8 mouse cellular contexts compared by ENCODE assay signal in the genomic region with DNA sequence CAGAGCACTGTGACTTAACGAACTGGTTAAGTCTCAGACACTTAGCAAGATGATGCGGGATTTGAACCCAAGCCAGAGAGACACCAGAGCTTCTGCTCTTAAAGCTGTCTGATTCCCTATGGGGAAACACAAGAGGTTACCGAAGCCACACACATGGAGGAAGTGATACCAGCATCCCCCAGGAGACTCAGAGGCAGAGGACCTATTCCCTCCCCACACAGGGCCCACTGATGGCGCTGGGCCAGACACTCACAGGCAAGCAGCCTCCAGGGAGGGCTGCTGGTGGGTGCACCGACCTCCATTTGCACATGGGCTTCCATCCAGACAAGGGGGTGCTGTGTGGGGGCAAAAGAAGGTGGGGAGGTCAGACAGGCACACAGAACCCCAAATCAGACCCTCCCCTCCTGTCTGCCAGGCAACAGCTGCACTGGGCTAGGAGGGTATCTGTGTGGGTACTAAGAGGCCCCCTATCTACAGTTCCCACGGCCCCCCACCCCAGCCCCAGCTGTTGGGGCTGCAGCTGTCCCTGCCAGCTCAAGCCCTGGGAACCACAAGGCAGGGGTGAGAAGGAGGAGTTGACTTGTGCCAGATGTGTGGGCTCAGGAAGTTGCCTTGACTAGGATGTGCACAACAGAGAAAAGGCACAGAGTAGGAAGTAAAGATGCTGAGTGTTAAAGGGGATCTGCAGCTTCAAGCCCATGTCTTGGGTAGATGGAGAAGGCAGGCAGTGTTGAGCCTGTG. TPM values are rescaled to one million over a fixed set of nuclear protein-coding genes. Genes with fewer than 3 reads are reported as not detected.
DNase-seq lines count a peak whose midpoint lies in the region; ATAC-seq and TF ChIP-seq lines count a peak whose summit lies in the region.

No protein-coding gene starts in this region.

- no peak overlapping the region for H3K4me3 ChIP-seq in forebrain, embryonic 11.5 days (ENCODE audit: low read depth, low read length)
- H3K4me3 ChIP-seq in forebrain, postnatal 0 days (ENCODE audit: low read depth, low read length), result no peak overlapping the region
- no peak overlapping the region for H3K4me3 ChIP-seq in CH12.LX (replicated peaks in 1 of 3; ENCODE audit: low read depth in 2 of 3, low read length in 2 of 3, poor library complexity in 1 of 3)
- H3K4me3 ChIP-seq in hindbrain, embryonic 12.5 days, result 0 out of 2 replicates have a peak overlapping the region, but pooled peaks have one; percentile 0
- no peak overlapping the region; the same call in 1 of the 2 replicates for H3K4me3 ChIP-seq in midbrain, embryonic 13.5 days (replicated peaks)

- ATAC-seq in forebrain, embryonic 11.5 days (replicated peaks; ENCODE audit: low FRiP score), result no peak
- ATAC-seq in forebrain, postnatal 0 days, result no peak
- ATAC-seq in hindbrain, embryonic 12.5 days (ENCODE audit: low FRiP score), result no peak
- ATAC-seq in midbrain, embryonic 13.5 days, result no peak
- no peak for ATAC-seq in CD4-positive, CD25-positive, alpha-beta regulatory T cell, adult 4 months

- TF ChIP-seq RAD21 in CH12.LX (IDR thresholded peaks at IDR 0.05; ENCODE audit: low read depth, low read length), result no peak; the same call in 1 of the 2 replicates

- TF ChIP-seq EP300 in CH12.LX (IDR thresholded peaks at IDR 0.05; ENCODE audit: low read length), result peak; percentile 95

- no peaks in the 10 kb centered on the region for H3K79me2 ChIP-seq in CH12.LX (replicated peaks; ENCODE audit: control insufficient read depth, extremely low read depth, insufficient read depth, poor library complexity, severe bottlenecking)

- peak overlapping the region; percentile 27 for H3K9ac ChIP-seq in forebrain, embryonic 11.5 days (ENCODE audit: low read length)
- no peak overlapping the region for H3K9ac ChIP-seq in forebrain, postnatal 0 days
- no peak overlapping the region for H3K9ac ChIP-seq in CH12.LX (ENCODE audit: insufficient read depth, low read depth)
- H3K9ac ChIP-seq in hindbrain, embryonic 12.5 days, result no peak overlapping the region
- H3K9ac ChIP-seq in midbrain, embryonic 13.5 days (replicated peaks), result peak overlapping the region; percentile 20; the same call in 1 of the 2 replicates

- no peak for TF ChIP-seq POLR2A in CH12.LX (IDR thresholded peaks at IDR 0.05; ENCODE audit: low read depth, low read length)

- dilution Hi-C loops in CH12.LX (cut with MboI; ENCODE audit: extremely low pct_ligation_motif_present, extremely low pct_unique_long_range_greater_than_20kb, low sequenced_read_pairs), result no loop called here

- no peak for TF ChIP-seq CTCF in forebrain, postnatal 0 days (IDR thresholded peaks at IDR 0.05; ENCODE audit: low read depth)
- no peak for TF ChIP-seq CTCF in CH12.LX (conservative IDR thresholded peaks at IDR 0.05 in 1 of 2, IDR thresholded peaks at IDR 0.05 in 1 of 2; ENCODE audit: low read depth in 2 of 2, low read length in 2 of 2)

- 0 out of 2 replicates have a peak overlapping the region, but pooled peaks have one; percentile 11 for H3K4me2 ChIP-seq in forebrain, embryonic 11.5 days (ENCODE audit: low read depth, low read length, severe bottlenecking)
- H3K4me2 ChIP-seq in forebrain, postnatal 0 days (ENCODE audit: low read depth), result no peak overlapping the region
- no peak overlapping the region for H3K4me2 ChIP-seq in CH12.LX (ENCODE audit: insufficient read depth, low read depth, poor library complexity, severe bottlenecking)
- peak overlapping the region; percentile 32 for H3K4me2 ChIP-seq in hindbrain, embryonic 12.5 days (replicated peaks)
- H3K4me2 ChIP-seq in midbrain, embryonic 13.5 days (replicated peaks), result peak overlapping the region; percentile 93

- in situ Hi-C loops in CH12.LX (cut with MboI; ENCODE audit: low pct_ligation_motif_present, low pct_unique_long_range_greater_than_20kb, low sequenced_read_pairs), result no loop called here

- 68% methylated on average over 6 of the region's 6 CpGs for WGBS in forebrain, embryonic 11.5 days
- WGBS in forebrain, postnatal 0 days, result 47% methylated on average over 6 of the region's 6 CpGs
- WGBS in hindbrain, embryonic 12.5 days, result 55% methylated on average over 6 of the region's 6 CpGs
- 61% methylated on average over 6 of the region's 6 CpGs for WGBS in midbrain, embryonic 13.5 days

- DNase-seq in forebrain, embryonic 11.5 days (ENCODE audit: low spot score), result no peak
- no peak for DNase-seq in forebrain, postnatal 0 days
- peak; percentile 92 for DNase-seq in CH12.LX (ENCODE audit: extremely low read depth)
- peak; percentile 78 to 87 for DNase-seq in thymus, postnatal 10 days (ENCODE audit: low spot score in 2 of 2)
- no peak for DNase-seq in adrenal gland, postnatal 25 days

- H3K36me3 ChIP-seq in forebrain, embryonic 11.5 days (ENCODE audit: control insufficient read depth, insufficient read depth, low read length), result no peaks in the 10 kb centered on the region
- H3K36me3 ChIP-seq in forebrain, postnatal 0 days (ENCODE audit: insufficient read depth), result no peaks in the 10 kb centered on the region
- H3K36me3 ChIP-seq in CH12.LX (replicated peaks in 1 of 2; ENCODE audit: control insufficient read depth in 1 of 2, insufficient read depth in 1 of 2, low read length in 1 of 2), result no peaks in the 10 kb centered on the region
- H3K36me3 ChIP-seq in hindbrain, embryonic 12.5 days, result no peaks in the 10 kb centered on the region
- H3K36me3 ChIP-seq in midbrain, embryonic 13.5 days, result no peaks in the 10 kb centered on the region

- no peaks in the 10 kb centered on the region for H3K9me3 ChIP-seq in forebrain, embryonic 11.5 days (ENCODE audit: control insufficient read depth, low read length)
- H3K9me3 ChIP-seq in forebrain, postnatal 0 days (ENCODE audit: low read length), result no peaks in the 10 kb centered on the region
- peaks cover 3% of the 10 kb centered on the region for H3K9me3 ChIP-seq in CH12.LX (replicated peaks; ENCODE audit: low read length)
- H3K9me3 ChIP-seq in hindbrain, embryonic 12.5 days (replicated peaks), result no peaks in the 10 kb centered on the region
- H3K9me3 ChIP-seq in midbrain, embryonic 13.5 days, result no peaks in the 10 kb centered on the region

- H3K27ac ChIP-seq in forebrain, embryonic 11.5 days (ENCODE audit: low read depth, low read length), result 0 out of 2 replicates have a peak overlapping the region, but pooled peaks have one; percentile 4
- no peak overlapping the region for H3K27ac ChIP-seq in forebrain, postnatal 0 days (ENCODE audit: low read depth, low read length)
- H3K27ac ChIP-seq in CH12.LX (ENCODE audit: insufficient read depth, low read depth), result 0 out of 2 replicates have a peak overlapping the region, but pooled peaks have one; percentile 6
- H3K27ac ChIP-seq in hindbrain, embryonic 12.5 days, result peak overlapping the region; percentile 58
- peak overlapping the region; percentile 65 for H3K27ac ChIP-seq in midbrain, embryonic 13.5 days

- H3K27me3 ChIP-seq in forebrain, embryonic 11.5 days (ENCODE audit: control insufficient read depth, insufficient read depth, low read length), result no peaks in the 10 kb centered on the region; the same call in 1 of the 2 replicates
- no peaks in the 10 kb centered on the region for H3K27me3 ChIP-seq in forebrain, postnatal 0 days (ENCODE audit: insufficient read depth, low read length)
- peaks cover 43% of the 10 kb centered on the region for H3K27me3 ChIP-seq in CH12.LX (replicated peaks)
- no peaks in the 10 kb centered on the region; the same call in 1 of the 2 replicates for H3K27me3 ChIP-seq in hindbrain, embryonic 12.5 days
- no peaks in the 10 kb centered on the region for H3K27me3 ChIP-seq in midbrain, embryonic 13.5 days

- H3K4me1 ChIP-seq in forebrain, embryonic 11.5 days (replicated peaks; ENCODE audit: control insufficient read depth, insufficient read depth, low read length), result peaks cover 22% of the 10 kb centered on the region
- H3K4me1 ChIP-seq in forebrain, postnatal 0 days (ENCODE audit: insufficient read depth), result peaks cover 8% of the 10 kb centered on the region
- H3K4me1 ChIP-seq in CH12.LX (ENCODE audit: control insufficient read depth in 1 of 2, insufficient read depth in 2 of 2), result peaks cover 27 to 31% of the 10 kb centered on the region in 2 experiments
- H3K4me1 ChIP-seq in hindbrain, embryonic 12.5 days, result peaks cover 50% of the 10 kb centered on the region
- H3K4me1 ChIP-seq in midbrain, embryonic 13.5 days (replicated peaks), result peaks cover 54% of the 10 kb centered on the region

TF ChIP-seq in CH12.LX, 34 proteins besides CTCF, POLR2A, EP300 and RAD21 (continues in another document):
- 0 out of 2 replicates have a peak, but pooled peaks have one; percentile 27 for TF ChIP-seq ZNF384 (IDR thresholded peaks at IDR 0.05; ENCODE audit: low read depth, low read length)
- peak; percentile 55; the same call in 1 of the 2 replicates for TF ChIP-seq SIN3A (IDR thresholded peaks at IDR 0.05; ENCODE audit: low read length)
- peak; percentile 56; the same call in 1 of the 2 replicates for TF ChIP-seq ZMIZ1 (IDR thresholded peaks at IDR 0.05; ENCODE audit: low read depth, low read length)
- peak; percentile 85 for TF ChIP-seq MAZ (IDR thresholded peaks at IDR 0.05; ENCODE audit: low read depth, low read length)

RNA-seq across cellular contexts. Expression of a gene that starts 2.6 kb away (rescaled TPM):
- 26.8 and 30.2 TPM in 2 replicates for polyA plus RNA-seq in forebrain, embryonic 11.5 days (2014; fragmentation: Nextera tagmentation; extraction: Ambion mirVana)
- 13.5 and 22.5 TPM in 2 replicates for total RNA-seq in forebrain, postnatal 0 days (2014; rRNA removed)
- 2.3 and 3.3 TPM in 2 replicates for polyA plus RNA-seq in forebrain, postnatal 0 days (2015; fragmentation: Nextera tagmentation; extraction: Ambion mirVana)
- 0.08 and 0.17 TPM in 2 replicates for total RNA-seq in CH12.LX (2012; rRNA removed)
- not detected in 2 replicates for total RNA-seq in CH12.LX (2014; rRNA removed)
- polyA plus RNA-seq in CH12.LX (2012; ENCODE audit: insufficient read length, low read depth), result not detected in 2 replicates
- 23.6 TPM in 2 replicates for polyA plus RNA-seq in hindbrain, embryonic 12.5 days (2016; fragmentation: Nextera tagmentation; extraction: Ambion mirVana)
- 9.7 and 13.2 TPM in 2 replicates for polyA plus RNA-seq in midbrain, embryonic 13.5 days (2015; fragmentation: Nextera tagmentation; extraction: Ambion mirVana)
- under 1 TPM in 1 of 2 experiments, not detected in 1; 0.05 TPM for polyA plus RNA-seq in CD4-positive, CD25-positive, alpha-beta regulatory T cell, adult 4 months (2017; shearing (Covaris generic))
- total RNA-seq in adrenal gland, postnatal 25 days (2021), result 11.3 and 11.8 TPM in 2 replicates

RNA-seq across cellular contexts. Expression of a gene that starts 25.3 kb away (rescaled TPM):
- polyA plus RNA-seq in forebrain, embryonic 11.5 days (2014; fragmentation: Nextera tagmentation; extraction: Ambion mirVana), result 0.13 and 0.23 TPM in 2 replicates
- 0.29 TPM in 1 of 2 replicates, not detected in the other for total RNA-seq in forebrain, postnatal 0 days (2014; rRNA removed)
- 0.08 and 0.11 TPM in 2 replicates for polyA plus RNA-seq in forebrain, postnatal 0 days (2015; fragmentation: Nextera tagmentation; extraction: Ambion mirVana)
- total RNA-seq in CH12.LX (2012; rRNA removed) (0.21 and 0.30 TPM in 2 replicates), CH12.LX (2014; rRNA removed) (0.31 TPM in 1 of 2 replicates, not detected in the other)
- 0.20 and 0.24 TPM in 2 replicates for polyA plus RNA-seq in CH12.LX (2012; ENCODE audit: insufficient read length, low read depth)
- polyA plus RNA-seq in hindbrain, embryonic 12.5 days (2016; fragmentation: Nextera tagmentation; extraction: Ambion mirVana), result 0.08 TPM in 1 of 2 replicates, not detected in the other
- polyA plus RNA-seq in midbrain, embryonic 13.5 days (2015; fragmentation: Nextera tagmentation; extraction: Ambion mirVana), result 0.17 and 0.23 TPM in 2 replicates
- under 1 TPM in 1 of 2 experiments, not detected in 1; 0.22 TPM for polyA plus RNA-seq in CD4-positive, CD25-positive, alpha-beta regulatory T cell, adult 4 months (2017; shearing (Covaris generic))
- not detected in 2 replicates for total RNA-seq in adrenal gland, postnatal 25 days (2021)

Comparison
In these comparisons a context has a peak if more than half of its experiments do, and no peak if none do; other contexts are left out.
1. H3K4me2 ChIP-seq: peak in forebrain, embryonic 11.5 days (single experiment), hindbrain, embryonic 12.5 days (single experiment) and midbrain, embryonic 13.5 days (single experiment); none in forebrain, postnatal 0 days (single experiment) and CH12.LX (single experiment).
2. H3K9ac ChIP-seq: peak in forebrain, embryonic 11.5 days (single experiment) and midbrain, embryonic 13.5 days (single experiment); none in forebrain, postnatal 0 days (single experiment), CH12.LX (single experiment) and hindbrain, embryonic 12.5 days (single experiment).
3. DNase-seq: peak in CH12.LX (single experiment) and thymus, postnatal 10 days (2 of 2); none in forebrain, embryonic 11.5 days (single experiment), forebrain, postnatal 0 days (single experiment) and adrenal gland, postnatal 25 days (single experiment).